Mouse (Mus musculus) forebrain, embryonic 16.5 days (tissue): ENCODE measurements at regions not wholly inside any gene's neighbourhood (a gene's known extent, or its start where the extent isn't known, plus 50 kb on each side); places are given as distances from the start of the nearest gene placed in this dataset.
"Not testable (repeated sequence)": the region's sequence is repeated elsewhere in the genome, so short reads cannot be mapped to it uniquely, and the experiment has no call there.

Experiments used
- ATAC-seq: fragments of 200-750 bp; cut with Nextera tagmentation; 2 replicates; pipeline ENCODE4 v1.8.0; 2017; ENCODE audit warnings: mild to moderate bottlenecking, moderate library complexity
- H3K27ac ChIP-seq: fragments of 300-500 bp; sonication (generic); 2 replicates; pipeline ENCODE4 v1.5.1; 2014; ENCODE audit warnings: low read length, control low read depth
- H3K27me3 ChIP-seq: fragments of 300-500 bp; sonication (generic); replicated peaks from 2 replicates; pipeline ENCODE4 v1.6.1; 2014; ENCODE audit warnings: low read length; ENCODE audit not compliant: control insufficient read depth, insufficient read depth
- H3K36me3 ChIP-seq: fragments of 300-500 bp; sonication (generic); 2 replicates; pipeline ENCODE4 v1.6.1; 2014; ENCODE audit not compliant: control insufficient read depth, insufficient read depth
- H3K4me1 ChIP-seq: fragments of 300-500 bp; sonication (generic); replicated peaks from 2 replicates; pipeline ENCODE4 v1.6.1; 2014; ENCODE audit warnings: low read length; ENCODE audit not compliant: control insufficient read depth, insufficient read depth
- H3K4me2 ChIP-seq: fragments of 300-500 bp; sonication (generic); 2 replicates; pipeline ENCODE4 v1.6.1; 2014; ENCODE audit warnings: mild to moderate bottlenecking, low read length, control low read depth
- H3K4me3 ChIP-seq: fragments of 300-500 bp; sonication (generic); replicated peaks from 2 replicates; pipeline ENCODE4 v1.5.1; 2014; ENCODE audit warnings: mild to moderate bottlenecking, low read length, control low read depth
- H3K9ac ChIP-seq: fragments of 300-500 bp; sonication (generic); replicated peaks from 2 replicates; pipeline ENCODE4 v1.6.1; 2014; ENCODE audit warnings: low read depth, low read length, control low read depth
- H3K9me3 ChIP-seq: fragments of 300-500 bp; sonication (generic); 2 replicates; pipeline ENCODE4 v1.6.1; 2016; ENCODE audit warnings: low read length; ENCODE audit not compliant: control insufficient read depth
- WGBS: fragments of 180-500 bp; shearing (Covaris S2); extraction: QIAGEN DNeasy Blood & Tissue Kit; methylation state at CpG from one replicate; pipeline ENCODE4 v1.1.7; 2014; 5-methylcytosine and 5-hydroxymethylcytosine counted together

DNA sequence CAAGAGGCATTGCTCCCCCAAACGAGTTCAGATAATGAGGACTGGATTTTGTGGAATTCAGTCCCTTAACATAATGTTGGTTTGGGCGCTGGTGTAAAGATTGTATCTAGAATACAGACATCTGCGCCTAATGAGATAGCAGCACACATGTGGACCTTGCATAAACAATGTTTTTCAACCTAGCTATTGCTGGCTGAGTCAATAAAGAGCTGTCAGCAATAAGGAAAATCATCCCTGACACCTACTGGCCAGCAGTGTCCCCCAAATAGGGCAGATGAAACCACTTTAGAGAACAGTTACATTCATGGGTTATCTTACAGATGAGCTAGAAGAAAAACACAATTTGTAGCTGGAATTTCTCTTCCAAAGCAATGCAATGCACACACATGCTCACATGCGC lies 252.7 kb upstream of the Dcbld2 start:
- 36% methylated on average over 4 of the region's 4 CpGs for WGBS
- Histone ChIP-seq H3K4me2 (no peak overlapping the region), H3K27me3 (no peaks in the 10 kb centered on the region), H3K36me3 (no peaks in the 10 kb centered on the region), H3K9me3 (no peaks in the 10 kb centered on the region), H3K27ac (no peak overlapping the region), H3K9ac (no peak overlapping the region), H3K4me3 (no peak overlapping the region), H3K4me1 (no peaks in the 10 kb centered on the region)
- no peak for ATAC-seq

DNA sequence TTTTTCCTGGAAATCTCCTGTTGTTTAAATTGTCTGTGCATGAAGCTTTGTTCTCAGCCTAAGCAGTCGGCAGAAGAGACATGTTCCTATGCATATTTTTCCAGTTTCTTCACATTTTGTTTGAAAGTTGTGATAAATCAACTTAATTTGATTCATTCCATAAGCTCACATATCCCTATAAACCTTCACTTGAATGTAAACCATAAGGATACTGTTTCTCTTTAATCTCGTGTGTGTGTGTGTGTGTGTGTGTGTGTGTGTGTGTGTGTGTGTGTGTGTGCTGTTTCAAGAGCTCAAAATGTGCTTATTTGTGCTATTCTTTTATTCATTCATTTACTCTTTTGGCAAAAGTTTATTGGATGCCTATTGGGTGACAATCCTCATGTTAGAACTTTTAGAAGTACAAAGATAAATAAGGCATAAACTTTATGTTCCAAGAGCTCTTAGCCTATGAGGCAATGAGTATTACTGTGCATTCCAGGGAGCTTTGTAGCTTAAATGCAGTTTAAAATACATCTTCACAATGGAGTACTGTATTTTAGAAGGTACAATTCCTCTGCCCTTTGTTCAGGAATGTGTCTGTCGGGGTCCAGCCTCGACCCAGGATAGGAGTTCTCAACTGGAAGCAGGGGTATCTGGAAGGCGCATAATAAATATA lies 229.4 kb upstream of the Dcbld2 start:
- Histone ChIP-seq H3K4me1 (no peaks in the 10 kb centered on the region), H3K27ac (no peak overlapping the region), H3K4me2 (no peak overlapping the region), H3K9ac (no peak overlapping the region), H3K27me3 (no peaks in the 10 kb centered on the region), H3K9me3 (no peaks in the 10 kb centered on the region), H3K36me3 (no peaks in the 10 kb centered on the region), H3K4me3 (no peak overlapping the region)
- WGBS = 74% methylated on average over 5 of the region's 5 CpGs
- ATAC-seq = no peak

DNA sequence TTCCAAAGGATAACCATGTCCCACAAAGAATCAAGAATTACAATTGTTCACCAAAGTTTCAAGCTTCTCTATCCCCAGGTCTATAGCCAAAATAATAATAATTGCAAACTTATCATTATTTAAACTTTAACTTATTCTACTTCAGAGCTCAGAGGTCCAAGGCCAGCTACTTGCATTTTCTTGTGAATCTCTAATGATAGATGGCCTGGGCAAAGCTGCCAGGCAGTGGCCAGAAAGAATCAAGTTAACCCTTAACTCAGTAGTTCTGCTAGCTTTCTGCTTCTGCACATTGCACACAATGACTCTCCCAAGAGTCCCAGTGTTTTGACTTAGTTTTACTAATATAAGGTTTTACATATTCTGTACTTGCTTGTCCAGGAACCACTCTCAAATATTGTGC lies 228.3 kb upstream of the Dcbld2 start:
- not testable (repeated sequence) for H3K9ac ChIP-seq, ATAC-seq, H3K27ac ChIP-seq

DNA sequence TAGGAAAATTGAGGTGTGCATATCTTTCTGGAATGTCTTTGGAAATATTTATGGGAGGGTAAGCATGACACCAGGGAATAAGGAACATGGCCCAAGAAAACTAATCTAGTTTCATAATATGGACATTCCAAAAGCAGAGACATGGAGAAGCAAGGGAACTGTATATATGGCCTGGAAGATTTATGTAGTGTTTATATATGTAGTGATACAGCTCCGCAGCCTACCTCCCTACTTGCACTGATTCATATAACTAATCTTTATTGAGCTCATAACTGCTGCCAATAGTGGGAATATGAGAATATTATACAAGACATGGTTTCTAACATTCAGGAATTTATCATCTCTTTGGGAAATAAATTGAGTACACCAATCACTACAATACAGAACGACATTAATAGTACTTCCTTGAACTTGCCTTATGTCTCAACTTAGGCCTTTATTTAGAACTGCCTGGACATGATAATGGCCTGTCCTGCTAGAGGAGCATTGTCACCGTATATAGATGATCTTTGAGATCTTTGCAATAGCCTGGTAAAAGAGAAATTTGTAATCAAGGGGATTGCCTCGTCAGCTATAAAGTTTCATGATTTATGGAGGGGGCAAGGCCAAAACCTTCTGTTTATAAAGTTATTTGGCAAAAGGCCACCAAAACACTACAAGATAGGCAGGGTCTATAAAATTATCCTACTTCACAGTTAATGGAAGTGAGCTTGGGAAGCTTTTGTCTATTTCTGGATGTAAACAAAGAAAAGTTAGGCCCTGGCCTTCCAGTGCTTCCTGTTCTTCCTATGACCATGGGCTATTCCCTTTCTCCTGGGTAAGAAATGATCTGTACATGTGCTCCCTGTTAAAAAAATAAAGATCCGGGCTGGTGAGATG lies 213.4 kb upstream of the Dcbld2 start:
- Histone ChIP-seq H3K4me2 (no peak overlapping the region), H3K4me1 (no peaks in the 10 kb centered on the region), H3K36me3 (no peaks in the 10 kb centered on the region), H3K27me3 (no peaks in the 10 kb centered on the region), H3K9me3 (no peaks in the 10 kb centered on the region; the same call in 1 of the 2 replicates), H3K9ac (no peak overlapping the region), H3K4me3 (no peak overlapping the region), H3K27ac (no peak overlapping the region)
- no peak for ATAC-seq
- WGBS = 91% methylated on average over 5 of the region's 5 CpGs

More for the DNA sequence above, 228.3 kb upstream of the Dcbld2 start:
- not testable (repeated sequence) for H3K4me1 ChIP-seq, H3K36me3 ChIP-seq, H3K9me3 ChIP-seq, H3K27me3 ChIP-seq, H3K4me3 ChIP-seq, H3K4me2 ChIP-seq

DNA sequence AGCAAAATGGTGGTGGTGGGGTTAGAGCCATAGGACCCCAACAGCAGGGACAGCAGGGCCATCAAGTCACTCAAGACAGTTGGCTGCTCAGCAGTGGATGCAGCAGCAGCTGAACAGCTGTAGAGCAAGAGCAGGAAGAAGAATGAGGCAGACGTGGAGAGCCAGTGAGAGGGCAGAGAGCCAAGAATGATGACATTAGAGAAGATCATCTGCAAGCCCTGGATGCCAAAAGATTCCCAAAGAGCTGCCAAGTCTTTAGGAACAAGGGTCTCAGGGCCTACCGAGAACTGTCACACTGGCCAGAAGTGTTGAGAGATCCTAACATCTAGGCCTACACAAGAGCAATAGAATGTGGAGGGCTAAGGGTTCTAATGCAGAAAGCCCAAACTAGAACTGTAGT lies 196.4 kb upstream of the Dcbld2 start:
- ATAC-seq = no peak
- Histone ChIP-seq H3K27ac (no peak overlapping the region), H3K9me3 (no peaks in the 10 kb centered on the region), H3K4me1 (no peaks in the 10 kb centered on the region), H3K9ac (no peak overlapping the region), H3K36me3 (no peaks in the 10 kb centered on the region), H3K4me3 (no peak overlapping the region), H3K27me3 (no peaks in the 10 kb centered on the region), H3K4me2 (no peak overlapping the region)
- WGBS = 72% methylated on average over 2 of the region's 2 CpGs

DNA sequence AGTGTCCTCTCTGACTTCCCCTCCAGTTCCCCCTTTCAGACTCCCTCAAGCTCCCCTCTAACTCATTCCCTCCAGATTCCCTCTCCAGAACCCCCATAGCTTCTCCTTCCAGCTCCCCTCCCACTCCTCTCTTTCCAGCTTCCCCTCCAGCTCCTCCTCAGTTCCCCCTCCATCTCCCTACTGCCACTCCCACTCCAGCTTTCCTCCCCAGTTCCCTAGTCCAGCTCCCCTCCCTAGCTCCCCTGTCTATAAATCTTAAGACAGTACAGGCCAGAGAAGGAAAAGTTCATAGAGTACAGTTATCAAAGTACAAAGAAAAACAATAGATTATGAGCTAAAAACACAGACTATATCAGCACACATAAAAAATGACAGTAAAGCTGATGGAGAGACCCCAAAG lies 173.6 kb upstream of the Dcbld2 start:
- no peak overlapping the region for H3K27ac ChIP-seq
- no peaks in the 10 kb centered on the region for H3K36me3 ChIP-seq
- no peak for ATAC-seq
- H3K4me2 ChIP-seq = no peak overlapping the region
- no peaks in the 10 kb centered on the region for H3K9me3 ChIP-seq
- no peak overlapping the region for H3K4me3 ChIP-seq
- H3K27me3 ChIP-seq = no peaks in the 10 kb centered on the region
- H3K4me1 ChIP-seq = no peaks in the 10 kb centered on the region
- H3K9ac ChIP-seq = no peak overlapping the region

DNA sequence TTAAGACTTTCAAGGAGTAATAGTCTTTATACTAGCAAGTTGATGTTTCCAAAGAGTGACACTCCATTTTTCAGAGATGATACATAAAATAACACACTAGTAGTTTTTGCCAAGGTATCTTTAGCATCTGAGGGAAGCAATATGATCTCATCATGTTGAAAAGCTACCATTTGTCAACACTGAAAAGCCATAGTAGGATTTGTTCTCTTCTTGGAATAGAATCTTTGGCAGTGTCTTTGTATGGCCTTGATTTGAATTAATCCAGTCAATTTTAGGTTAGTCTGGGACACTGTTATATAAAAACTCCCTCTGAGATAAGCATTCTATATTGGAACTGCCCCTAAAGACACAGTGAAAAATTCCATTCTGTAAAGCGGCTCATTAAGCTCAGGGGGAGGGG lies 171.4 kb upstream of the Dcbld2 start:
- 76% methylated on average over 1 of the region's 1 CpGs for WGBS
- Histone ChIP-seq H3K27ac (no peak overlapping the region), H3K9ac (no peak overlapping the region), H3K36me3 (no peaks in the 10 kb centered on the region), H3K27me3 (no peaks in the 10 kb centered on the region), H3K4me1 (no peaks in the 10 kb centered on the region), H3K4me2 (no peak overlapping the region), H3K4me3 (no peak overlapping the region), H3K9me3 (no peaks in the 10 kb centered on the region)
- no peak for ATAC-seq

DNA sequence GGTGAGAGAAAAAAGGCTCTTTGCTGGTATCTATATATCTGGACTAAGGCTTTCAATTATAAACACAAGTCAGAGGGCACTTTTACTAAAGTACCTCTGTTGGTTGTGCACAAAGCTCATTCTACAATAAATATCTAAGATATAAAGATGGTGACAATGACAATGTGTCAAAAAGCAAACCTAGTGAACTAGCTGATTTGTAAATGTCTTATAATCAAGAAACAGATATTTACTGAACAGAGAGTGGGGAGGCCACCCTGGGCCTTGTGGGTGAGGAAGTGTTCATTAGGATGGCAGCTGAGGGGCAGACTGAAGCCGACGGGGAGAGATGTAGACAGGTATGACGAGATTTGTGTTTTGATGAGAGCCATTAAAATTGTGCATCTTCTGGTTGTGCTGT lies 132.0 kb upstream of the Dcbld2 start:
- Histone ChIP-seq H3K9me3 (no peaks in the 10 kb centered on the region), H3K27me3 (no peaks in the 10 kb centered on the region), H3K4me2 (no peak overlapping the region), H3K4me3 (no peak overlapping the region), H3K27ac (no peak overlapping the region), H3K9ac (no peak overlapping the region), H3K36me3 (no peaks in the 10 kb centered on the region), H3K4me1 (no peaks in the 10 kb centered on the region)
- WGBS = 95% methylated on average over 3 of the region's 3 CpGs
- ATAC-seq = no peak

DNA sequence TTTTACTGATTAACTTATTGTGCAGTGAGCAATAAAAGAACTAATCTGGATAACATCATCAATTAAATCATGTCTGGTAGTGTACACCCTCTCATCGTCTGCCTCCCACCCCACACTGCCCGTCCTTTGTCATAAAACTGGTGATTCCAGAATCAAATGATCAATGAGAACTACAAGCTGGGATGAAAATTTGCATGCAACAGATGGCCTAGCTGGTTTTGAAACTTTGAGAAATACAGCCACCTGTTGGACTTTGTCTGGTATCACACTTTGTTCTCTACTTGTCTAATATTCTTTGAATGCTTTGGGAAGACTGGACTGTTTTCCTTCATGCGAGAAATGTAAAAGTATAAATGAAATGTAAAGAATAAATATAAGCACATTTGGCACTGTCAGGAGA lies 126.8 kb upstream of the Dcbld2 start:
- Histone ChIP-seq H3K36me3 (no peaks in the 10 kb centered on the region), H3K4me2 (no peak overlapping the region), H3K27me3 (no peaks in the 10 kb centered on the region), H3K4me3 (no peak overlapping the region), H3K9me3 (no peaks in the 10 kb centered on the region), H3K4me1 (no peaks in the 10 kb centered on the region), H3K9ac (no peak overlapping the region), H3K27ac (no peak overlapping the region)
- ATAC-seq = no peak
- WGBS = 38% methylated on average over 3 of the region's 3 CpGs
